Mouse (Mus musculus) kidney, adult 2 months (tissue): Measurements from ENCODE around the gene Gtpbp2. TPM values are rescaled to one million over a fixed set of nuclear protein-coding genes. Genes with fewer than 3 reads are reported as not detected.
A peak's percentile ranks its signal among the peaks of the same experiment; 100 is the strongest.

Experiments used
- DNase-seq: peaks from one replicate; pipeline ENCODE4 v3.0.0; 2021
- H3K27ac ChIP-seq: fragments of 200-500 bp; 2 replicates; pipeline ENCODE4 v1.5.1; 2012; ENCODE audit warnings: low read depth, low read length, control low read depth, inconsistent platforms; ENCODE audit not compliant: insufficient read depth
- H3K27me3 ChIP-seq: fragments of 200-500 bp; replicated peaks from 2 replicates; pipeline ENCODE4 v1.6.1; 2012; ENCODE audit warnings: mild to moderate bottlenecking, moderate library complexity, low read length, inconsistent platforms; ENCODE audit not compliant: control insufficient read depth, insufficient read depth
- H3K36me3 ChIP-seq: fragments of 200-500 bp; 2 replicates; pipeline ENCODE4 v1.6.1; 2012; ENCODE audit warnings: mild to moderate bottlenecking, moderate library complexity, low read length, inconsistent platforms; ENCODE audit not compliant: control insufficient read depth, insufficient read depth
- H3K4me1 ChIP-seq: fragments of 200-500 bp; 2 replicates; pipeline ENCODE4 v1.6.1; 2011; ENCODE audit warnings: low read length; ENCODE audit not compliant: control insufficient read depth, insufficient read depth
- H3K4me3 ChIP-seq: fragments of 200-500 bp; 2 replicates; pipeline ENCODE4 v1.5.1; 2011; ENCODE audit warnings: mild to moderate bottlenecking, low read depth, low read length, control low read depth; ENCODE audit not compliant: insufficient read depth
- CTCF ChIP-seq: fragments of 200-500 bp; conservative IDR thresholded peaks from 2 replicates; pipeline ENCODE4 v1.5.1; 2011; ENCODE audit warnings: low read depth, mild to moderate bottlenecking, control low read depth, low read length, moderate library complexity, mixed read lengths; ENCODE audit not compliant: insufficient read depth, insufficient read length
- POLR2A ChIP-seq: fragments of 200-500 bp; IDR thresholded peaks from one replicate; pipeline ENCODE4 v1.6.1; 2011; ENCODE audit warnings: low read depth, low read length, control low read depth
- WGBS: fragments of 180-500 bp; shearing (Covaris S2); methylation state at CpG from one replicate; pipeline ENCODE4 v1.1.7; 2018; 5-methylcytosine and 5-hydroxymethylcytosine counted together
- polyA plus RNA-seq: library from polyadenylated mRNA; depleted of rRNA; stranded (reverse); fragments of >200 nt; gene quantifications from 2 replicates; pipeline ENCODE4 v1.2.3, GENCODE M21; 2012

Gene Gtpbp2
- polyA plus RNA-seq, 1 experiment, result 69.7 TPM

GRCm38 (mm10) chr17:46156680-46157079 is 4.2 kb upstream of the Gtpbp2 start:
- TF ChIP-seq POLR2A (no peak), CTCF (no peak)

DNA sequence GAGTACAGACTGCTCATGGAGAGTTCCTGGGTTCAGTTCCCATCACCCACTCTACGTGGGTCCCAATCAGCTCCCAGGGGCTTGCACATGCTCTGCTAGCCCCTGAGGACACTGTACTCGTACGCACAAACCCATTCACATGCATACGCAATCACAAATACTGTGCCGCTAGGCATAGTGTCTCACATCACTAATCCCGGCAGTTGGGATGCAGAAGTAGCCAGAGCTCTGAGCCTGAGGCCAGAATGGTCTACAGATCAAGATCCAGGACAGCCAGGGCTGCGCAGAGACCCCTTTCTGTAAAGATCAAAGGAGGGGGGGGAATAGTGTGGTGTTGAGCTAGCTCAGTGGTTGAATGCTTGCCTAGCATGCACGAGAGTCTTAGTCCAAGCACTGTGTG is 3.7 kb upstream of the Gtpbp2 start:
- H3K4me1 ChIP-seq, result peaks cover 8% of the 10 kb centered on the region; the same call in 1 of the 2 replicates
- DNase-seq, result no peak
- WGBS, result 84% methylated on average over 8 of the region's 8 CpGs
- no peak overlapping the region for H3K4me3 ChIP-seq
- H3K27me3 ChIP-seq, result no peaks in the 10 kb centered on the region
- no peak for TF ChIP-seq CTCF
- no peak for TF ChIP-seq POLR2A
- no peaks in the 10 kb centered on the region for H3K36me3 ChIP-seq
- H3K27ac ChIP-seq, result no peak overlapping the region

More at GRCm38 (mm10) chr17:46156680-46157079, 4.2 kb upstream of the Gtpbp2 start:
- Histone ChIP-seq H3K36me3 (no peaks in the 10 kb centered on the region), H3K4me1 (peaks cover 8% of the 10 kb centered on the region; the same call in 1 of the 2 replicates), H3K4me3 (no peak overlapping the region), H3K27me3 (no peaks in the 10 kb centered on the region), H3K27ac (no peak overlapping the region)
- no peak for DNase-seq
- 78% methylated on average over 5 of the region's 5 CpGs for WGBS

GRCm38 (mm10) chr17:46159236-46159635 is 1.6 kb upstream of the Gtpbp2 start:
- no peak overlapping the region for H3K4me3 ChIP-seq
- DNase-seq, result no peak
- TF ChIP-seq POLR2A (no peak), CTCF (no peak)
- no peaks in the 10 kb centered on the region for H3K27me3 ChIP-seq
- no peaks in the 10 kb centered on the region for H3K36me3 ChIP-seq
- no peak overlapping the region for H3K27ac ChIP-seq
- peaks cover 8% of the 10 kb centered on the region; the same call in 1 of the 2 replicates for H3K4me1 ChIP-seq
- 66% methylated on average over 2 of the region's 2 CpGs for WGBS

- peak; percentile 35; the same call in 1 of the 2 replicates for TF ChIP-seq CTCF
- no peak for TF ChIP-seq POLR2A
- peak overlapping the region; percentile 49 for H3K4me3 ChIP-seq
- H3K27ac ChIP-seq, result peak overlapping the region; percentile 94
- no peaks in the 10 kb centered on the region for H3K36me3 ChIP-seq
- H3K27me3 ChIP-seq, result no peaks in the 10 kb centered on the region
- under 1% methylated on average over 16 of the region's 16 CpGs for WGBS
- DNase-seq, result peak; percentile 98
- peaks cover 8% of the 10 kb centered on the region; the same call in 1 of the 2 replicates for H3K4me1 ChIP-seq
These were observed 656 bp upstream of the Gtpbp2 start for GRCm38 (mm10) chr17:46160090-46160662.

GRCm38 (mm10) chr17:46161179-46161578 is 347 bp downstream of the Gtpbp2 start:
- 2% methylated on average over 19 of the region's 19 CpGs for WGBS
- no peaks in the 10 kb centered on the region for H3K36me3 ChIP-seq
- peak overlapping the region; percentile 82 for H3K4me3 ChIP-seq
- peak; percentile 35 for DNase-seq
- H3K4me1 ChIP-seq, result peaks cover 8% of the 10 kb centered on the region; the same call in 1 of the 2 replicates
- peak overlapping the region; percentile 75 for H3K27ac ChIP-seq
- H3K27me3 ChIP-seq, result no peaks in the 10 kb centered on the region
- TF ChIP-seq POLR2A (no peak), CTCF (no peak)

- WGBS, result 35% methylated on average over 9 of the region's 9 CpGs
- Histone ChIP-seq H3K27ac (peak overlapping the region; percentile 75), H3K4me3 (peak overlapping the region; percentile 82), H3K4me1 (peaks cover 8% of the 10 kb centered on the region; the same call in 1 of the 2 replicates), H3K27me3 (no peaks in the 10 kb centered on the region), H3K36me3 (no peaks in the 10 kb centered on the region)
- TF ChIP-seq POLR2A (no peak), CTCF (no peak)
- no peak for DNase-seq
These were observed 878 bp downstream of the Gtpbp2 start for GRCm38 (mm10) chr17:46161710-46162109.

DNA sequence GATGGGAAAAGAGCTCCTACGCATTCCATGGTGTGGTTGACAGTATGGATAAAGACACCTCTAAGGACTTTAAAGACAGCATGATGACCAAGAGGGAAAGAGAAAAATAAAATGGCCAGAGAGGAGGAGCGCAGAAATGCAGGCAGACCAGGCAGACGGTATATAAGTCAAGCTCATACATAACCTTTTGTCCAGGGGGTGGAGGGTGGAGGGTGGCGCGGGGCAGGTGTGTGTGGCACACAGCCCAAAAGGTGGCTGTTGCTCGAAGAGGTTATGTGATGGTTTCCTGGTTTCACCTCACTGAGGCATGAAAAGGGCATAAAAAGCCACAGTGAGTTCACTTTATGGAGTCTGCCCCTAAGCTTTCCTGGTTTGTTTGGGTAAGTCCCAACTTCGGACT is 1.7 kb downstream of the Gtpbp2 start:
- H3K4me3 ChIP-seq, result 0 out of 2 replicates have a peak overlapping the region, but pooled peaks have one; percentile 43
- H3K4me1 ChIP-seq, result peaks cover 8% of the 10 kb centered on the region; the same call in 1 of the 2 replicates
- H3K36me3 ChIP-seq, result no peaks in the 10 kb centered on the region
- peak overlapping the region; percentile 74; the same call in 1 of the 2 replicates for H3K27ac ChIP-seq
- DNase-seq, result no peak
- TF ChIP-seq POLR2A (no peak), CTCF (no peak)
- 60% methylated on average over 7 of the region's 7 CpGs for WGBS
- no peaks in the 10 kb centered on the region for H3K27me3 ChIP-seq
